Mouse (Mus musculus): ENCODE results near the gene Cdk5r1. TPM values are rescaled to one million over a fixed set of nuclear protein-coding genes. Genes with fewer than 3 reads are reported as not detected.
A peak's percentile ranks its signal among the peaks of the same experiment; 100 is the strongest.

Gene Cdk5r1
- polyA plus RNA-seq, 1 experiment, result not detected

- Histone ChIP-seq H3K4me3 (ENCODE audit: insufficient read depth, low read depth, low read length) (no peak overlapping the region), H3K27ac (replicated peaks; ENCODE audit: low read depth, low read length) (no peak overlapping the region)
These were observed 31.0 kb downstream of the Cdk5r1 start for GRCm38 (mm10) chr11:80507791-80508190.

GRCm38 (mm10) chr11:80508361-80509175 lies 31.7 kb downstream of the Cdk5r1 start:
- no peaks in the 10 kb centered on the region; the same call in 1 of the 2 replicates for H3K4me1 ChIP-seq (ENCODE audit: control insufficient read depth, insufficient read depth, insufficient read length, low read length)
- H3K27ac ChIP-seq (replicated peaks; ENCODE audit: low read depth, low read length), result no peak overlapping the region
- no peak overlapping the region for H3K4me3 ChIP-seq (ENCODE audit: insufficient read depth, low read depth, low read length)

More at GRCm38 (mm10) chr11:80507791-80508190, 31.0 kb downstream of the Cdk5r1 start:
- H3K4me1 ChIP-seq (ENCODE audit: control insufficient read depth, insufficient read depth, insufficient read length, low read length), result no peaks in the 10 kb centered on the region; the same call in 1 of the 2 replicates

- Histone ChIP-seq H3K4me1 (ENCODE audit: control insufficient read depth, insufficient read depth, insufficient read length, low read length) (no peaks in the 10 kb centered on the region; the same call in 1 of the 2 replicates), H3K27ac (replicated peaks; ENCODE audit: low read depth, low read length) (no peak overlapping the region), H3K4me3 (ENCODE audit: insufficient read depth, low read depth, low read length) (no peak overlapping the region)
These were observed 32.3 kb downstream of the Cdk5r1 start for GRCm38 (mm10) chr11:80509176-80509506.

- Histone ChIP-seq H3K4me1 (ENCODE audit: control insufficient read depth, insufficient read depth, insufficient read length, low read length) (no peaks in the 10 kb centered on the region; the same call in 1 of the 2 replicates), H3K4me3 (ENCODE audit: insufficient read depth, low read depth, low read length) (no peak overlapping the region), H3K27ac (replicated peaks; ENCODE audit: low read depth, low read length) (no peak overlapping the region)
These were observed 33.3 kb downstream of the Cdk5r1 start for GRCm38 (mm10) chr11:80510124-80510523.

DNA sequence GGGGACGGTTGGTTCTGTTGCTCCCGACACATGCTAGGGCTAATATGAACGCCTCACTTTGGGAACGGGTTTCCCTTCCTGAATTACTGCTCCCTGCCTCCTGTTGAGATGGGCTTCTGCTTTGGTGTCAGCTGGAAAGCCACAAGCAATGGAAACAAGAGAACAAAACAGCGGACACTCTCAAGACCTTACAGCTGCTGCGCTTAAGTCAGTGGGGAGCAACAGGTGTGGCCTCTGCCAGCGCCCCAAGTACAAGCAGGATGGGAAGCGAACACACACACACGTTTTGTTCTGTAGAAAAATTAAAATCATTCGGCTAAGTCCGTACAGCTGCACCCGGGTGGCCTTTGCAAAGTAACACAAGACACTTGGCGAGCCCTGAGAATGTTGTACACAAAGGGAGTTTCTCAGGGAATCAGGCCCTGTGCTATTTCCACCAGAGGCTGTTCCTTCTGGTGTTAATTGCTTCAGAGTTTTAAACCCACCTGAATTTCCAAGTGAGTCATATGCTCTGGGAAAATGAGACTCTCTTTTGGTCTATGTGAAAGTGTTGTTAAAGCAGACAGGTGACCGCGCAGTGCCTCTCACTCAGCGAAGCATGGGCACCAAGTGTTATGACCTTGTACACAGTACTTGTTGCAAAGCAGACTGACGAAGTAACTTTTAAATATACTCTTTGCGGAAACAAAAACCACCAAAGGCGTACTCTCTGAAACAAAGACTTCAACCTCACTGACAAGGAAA lies 35.7 kb downstream of the Cdk5r1 start:
- no peak overlapping the region for H3K4me3 ChIP-seq (ENCODE audit: insufficient read depth, low read depth, low read length)
- H3K27ac ChIP-seq (replicated peaks; ENCODE audit: low read depth, low read length), result no peak overlapping the region
- no peaks in the 10 kb centered on the region; the same call in 1 of the 2 replicates for H3K4me1 ChIP-seq (ENCODE audit: control insufficient read depth, insufficient read depth, insufficient read length, low read length)

DNA sequence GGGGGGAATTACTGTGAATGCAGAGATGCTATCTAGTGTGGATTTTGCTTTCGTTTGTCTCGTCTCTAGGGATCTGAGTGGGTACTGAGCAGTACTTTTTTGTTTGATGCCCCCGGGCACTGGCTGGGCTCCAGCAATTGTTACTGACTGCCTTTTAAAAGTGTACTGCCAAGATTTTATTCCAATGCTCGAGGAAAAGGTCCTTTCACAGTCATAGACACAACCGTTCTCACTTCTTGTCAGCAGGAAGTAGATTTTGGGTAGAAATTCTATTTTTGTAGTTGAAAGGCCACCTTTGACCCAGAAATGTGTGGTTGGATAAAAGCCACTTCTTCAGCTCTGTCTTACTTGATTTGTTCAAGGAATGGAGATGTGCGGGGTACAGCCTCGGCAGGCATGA lies 37.0 kb downstream of the Cdk5r1 start:
- no peaks in the 10 kb centered on the region; the same call in 1 of the 2 replicates for H3K4me1 ChIP-seq (ENCODE audit: control insufficient read depth, insufficient read depth, insufficient read length, low read length)
- H3K4me3 ChIP-seq (ENCODE audit: insufficient read depth, low read depth, low read length), result no peak overlapping the region
- no peak overlapping the region for H3K27ac ChIP-seq (replicated peaks; ENCODE audit: low read depth, low read length)

DNA sequence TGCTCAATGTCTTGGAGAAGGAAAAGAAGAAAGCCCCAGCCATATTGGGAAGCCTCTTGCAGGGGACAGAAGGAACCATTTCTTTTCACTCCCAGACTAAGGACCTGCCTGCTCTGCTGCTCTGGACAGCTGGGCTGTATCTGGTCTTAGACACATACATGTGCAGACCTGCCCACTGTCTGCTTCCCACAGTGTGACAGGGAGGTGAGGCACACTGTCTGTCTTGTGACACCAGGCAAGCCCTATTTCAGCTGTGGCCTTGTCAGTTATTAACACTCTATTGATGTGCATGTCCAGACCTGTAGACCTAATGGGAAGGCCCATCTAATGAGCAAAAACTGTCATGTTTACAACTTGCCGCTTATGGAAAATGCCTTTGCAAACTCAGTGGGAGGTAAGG lies 38.5 kb downstream of the Cdk5r1 start:
- Histone ChIP-seq H3K27ac (replicated peaks; ENCODE audit: low read depth, low read length) (no peak overlapping the region), H3K4me1 (ENCODE audit: control insufficient read depth, insufficient read depth, insufficient read length, low read length) (no peaks in the 10 kb centered on the region; the same call in 1 of the 2 replicates), H3K4me3 (ENCODE audit: insufficient read depth, low read depth, low read length) (no peak overlapping the region)

DNA sequence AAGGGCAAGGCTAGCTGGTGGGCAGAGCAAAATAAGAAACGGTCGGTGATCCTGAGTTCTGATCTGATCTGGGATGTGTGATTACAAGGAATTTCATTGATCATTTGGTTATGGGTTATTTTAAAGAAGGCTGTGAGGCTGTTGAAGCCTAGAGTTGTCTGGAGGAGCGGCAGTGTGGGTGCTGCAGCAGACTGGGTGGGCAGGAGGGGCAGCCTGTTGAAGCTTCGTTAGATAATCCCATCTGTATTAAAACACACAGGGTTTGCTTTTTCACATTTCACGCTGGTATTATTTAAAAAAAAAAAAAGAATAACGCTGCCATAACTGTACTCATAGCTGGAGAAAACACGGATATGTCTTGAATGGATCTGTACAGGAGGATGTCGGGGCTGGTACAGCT lies 39.1 kb downstream of the Cdk5r1 start:
- Histone ChIP-seq H3K4me3 (ENCODE audit: insufficient read depth, low read depth, low read length) (no peak overlapping the region), H3K4me1 (ENCODE audit: control insufficient read depth, insufficient read depth, insufficient read length, low read length) (no peaks in the 10 kb centered on the region; the same call in 1 of the 2 replicates), H3K27ac (replicated peaks; ENCODE audit: low read depth, low read length) (no peak overlapping the region)

DNA sequence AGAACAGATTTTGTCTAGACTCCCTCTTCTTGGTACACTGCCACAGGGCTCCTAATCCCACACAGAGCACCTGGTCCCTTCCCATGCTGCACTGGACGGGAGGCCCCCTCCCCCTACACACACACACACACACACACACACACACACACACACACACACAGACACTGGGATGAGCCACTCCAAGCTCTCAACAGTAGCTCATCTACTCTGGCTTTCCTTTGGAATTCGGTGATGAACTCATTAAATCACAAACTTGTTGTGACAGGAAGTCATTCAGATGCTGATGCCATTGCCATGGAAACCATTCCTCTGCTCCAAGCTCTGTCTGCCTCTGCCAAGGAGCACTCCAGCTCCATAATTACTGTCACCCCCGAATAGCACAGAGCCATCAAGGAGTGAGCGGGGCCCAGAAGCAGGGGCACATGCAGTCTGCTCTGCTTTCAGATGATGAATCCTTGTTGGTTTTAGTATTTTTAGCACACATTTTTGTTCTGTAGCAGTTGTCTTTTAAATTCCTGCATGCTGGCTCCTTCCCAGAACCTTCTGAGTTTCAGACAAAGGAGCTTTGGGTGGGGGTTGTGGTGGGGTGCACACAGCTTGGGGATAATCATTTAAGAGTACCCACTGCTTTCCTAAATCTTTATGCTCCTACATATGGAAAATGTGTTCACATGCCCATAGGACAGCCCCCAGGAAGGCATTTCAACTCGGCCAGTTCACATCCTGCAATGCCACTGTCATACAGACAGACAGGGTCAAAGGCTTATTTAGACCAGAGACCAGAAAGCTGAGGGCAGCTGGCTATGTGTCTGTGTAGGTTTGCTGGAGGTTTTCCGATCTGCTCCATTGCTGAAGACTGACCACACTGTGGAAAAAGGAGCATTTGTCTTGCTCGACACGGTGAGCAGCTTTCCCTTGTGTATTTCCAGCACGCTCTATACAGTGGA lies 41.9 kb downstream of the Cdk5r1 start:
- H3K27ac ChIP-seq (replicated peaks; ENCODE audit: low read depth, low read length), result no peak overlapping the region
- peaks cover 8% of the 10 kb centered on the region for H3K4me1 ChIP-seq (ENCODE audit: control insufficient read depth, insufficient read depth, insufficient read length, low read length)
- H3K4me3 ChIP-seq (ENCODE audit: insufficient read depth, low read depth, low read length), result no peak overlapping the region

DNA sequence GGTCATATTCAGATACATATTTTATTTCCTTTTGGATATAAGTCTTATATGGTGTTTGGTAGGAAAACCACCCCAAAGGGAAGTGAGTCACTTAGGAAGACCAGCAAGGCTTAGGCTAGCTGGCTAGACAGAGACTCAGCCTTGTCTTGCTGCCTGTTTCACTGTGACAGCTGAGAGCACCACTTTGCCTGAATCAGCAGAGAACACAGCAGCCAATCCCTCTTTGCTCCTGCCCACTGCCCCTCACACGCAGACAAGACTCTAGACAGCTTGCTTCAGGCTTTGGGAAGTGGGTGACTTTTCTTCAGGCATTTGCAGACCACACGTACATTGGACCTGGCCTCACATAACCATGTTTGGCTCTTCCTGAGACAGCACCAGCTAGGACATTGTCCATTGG lies 44.3 kb downstream of the Cdk5r1 start:
- Histone ChIP-seq H3K27ac (replicated peaks; ENCODE audit: low read depth, low read length) (no peak overlapping the region), H3K4me1 (ENCODE audit: control insufficient read depth, insufficient read depth, insufficient read length, low read length) (peaks cover 8% of the 10 kb centered on the region), H3K4me3 (ENCODE audit: insufficient read depth, low read depth, low read length) (no peak overlapping the region)

DNA sequence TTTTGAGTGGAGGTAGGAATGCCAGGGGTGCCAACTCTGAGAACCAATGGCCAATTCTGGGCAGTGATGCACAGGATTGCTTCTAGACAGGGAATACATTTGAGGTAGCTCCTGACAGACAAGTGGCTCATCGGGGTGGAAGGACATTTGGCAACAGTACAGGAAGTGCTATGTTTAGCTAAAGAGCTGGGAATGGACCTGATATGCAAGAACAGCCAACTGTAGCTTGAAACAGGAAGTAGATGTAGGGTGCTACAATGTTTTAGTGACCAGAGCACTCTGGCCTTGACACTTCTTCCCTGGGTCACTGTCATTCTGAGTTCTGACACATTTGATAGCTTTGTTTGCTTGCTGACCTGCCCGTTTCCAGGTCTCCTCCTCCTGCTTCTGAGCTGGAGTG lies 46.0 kb downstream of the Cdk5r1 start:
- H3K4me1 ChIP-seq (ENCODE audit: control insufficient read depth, insufficient read depth, insufficient read length, low read length), result peaks cover 8% of the 10 kb centered on the region
- H3K4me3 ChIP-seq (ENCODE audit: insufficient read depth, low read depth, low read length), result no peak overlapping the region
- H3K27ac ChIP-seq (replicated peaks; ENCODE audit: low read depth, low read length), result peak overlapping the region; percentile 68

- Histone ChIP-seq H3K4me3 (ENCODE audit: insufficient read depth, low read depth, low read length) (no peak overlapping the region), H3K4me1 (ENCODE audit: control insufficient read depth, insufficient read depth, insufficient read length, low read length) (peaks cover 8% of the 10 kb centered on the region), H3K27ac (replicated peaks; ENCODE audit: low read depth, low read length) (peak overlapping the region; percentile 68)
These were observed 46.6 kb downstream of the Cdk5r1 start for GRCm38 (mm10) chr11:80523410-80523809.

DNA sequence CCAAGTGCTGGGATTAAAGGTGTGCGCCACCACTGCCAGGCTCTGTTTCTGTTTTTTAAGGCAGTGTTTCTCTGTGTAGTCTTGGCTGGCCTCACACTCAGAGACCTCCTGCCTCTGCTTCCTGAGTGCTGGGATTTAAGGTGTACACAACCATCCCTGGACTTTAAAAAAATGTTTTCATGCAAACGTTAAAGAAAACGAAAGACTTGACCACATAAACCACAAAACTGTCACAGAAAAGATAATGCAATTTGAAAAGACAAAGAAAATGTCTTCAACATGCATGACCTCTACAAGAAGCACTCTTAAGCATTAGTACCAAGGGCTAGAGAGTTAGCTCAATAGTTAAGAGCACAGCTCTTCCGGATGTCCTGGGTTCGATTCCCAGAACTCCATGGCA lies 47.4 kb downstream of the Cdk5r1 start:
- Histone ChIP-seq H3K4me1 (ENCODE audit: control insufficient read depth, insufficient read depth, insufficient read length, low read length) (peaks cover 8% of the 10 kb centered on the region), H3K27ac (replicated peaks; ENCODE audit: low read depth, low read length) (0 out of 2 replicates have a peak overlapping the region, but pooled peaks have one; percentile 3), H3K4me3 (ENCODE audit: insufficient read depth, low read depth, low read length) (no peak overlapping the region)

GRCm38 (mm10) chr11:80527697-80528096 lies 50.9 kb downstream of the Cdk5r1 start:
- Histone ChIP-seq H3K27ac (replicated peaks; ENCODE audit: low read depth, low read length) (no peak overlapping the region), H3K4me3 (ENCODE audit: insufficient read depth, low read depth, low read length) (no peak overlapping the region), H3K4me1 (ENCODE audit: control insufficient read depth, insufficient read depth, insufficient read length, low read length) (peaks cover 7% of the 10 kb centered on the region)

DNA sequence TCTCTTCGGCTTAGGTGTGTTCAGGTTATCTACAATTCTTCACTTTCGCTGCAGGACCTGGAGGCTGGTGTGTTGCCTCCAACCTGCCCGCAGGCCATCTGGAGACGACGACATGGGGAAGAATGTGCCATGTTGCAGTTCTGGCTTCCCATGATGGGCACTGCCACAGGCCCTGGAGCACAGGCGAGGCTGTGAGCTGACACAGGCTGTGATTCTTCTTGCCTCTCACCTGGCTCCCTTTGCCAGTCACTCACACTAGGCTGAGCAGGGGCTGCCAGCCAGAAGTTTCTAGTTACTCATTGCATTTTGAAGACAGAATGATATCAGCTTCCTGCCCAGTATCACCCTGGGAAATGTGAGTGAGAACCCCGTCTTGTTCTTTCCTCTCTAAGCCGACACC lies 52.3 kb downstream of the Cdk5r1 start:
- Histone ChIP-seq H3K4me3 (ENCODE audit: insufficient read depth, low read depth, low read length) (no peak overlapping the region), H3K4me1 (ENCODE audit: control insufficient read depth, insufficient read depth, insufficient read length, low read length) (peaks cover 4% of the 10 kb centered on the region; the same call in 1 of the 2 replicates), H3K27ac (replicated peaks; ENCODE audit: low read depth, low read length) (no peak overlapping the region)
